Comparison of ENCODE assay signal across 22 mouse cellular contexts in the genomic region with DNA sequence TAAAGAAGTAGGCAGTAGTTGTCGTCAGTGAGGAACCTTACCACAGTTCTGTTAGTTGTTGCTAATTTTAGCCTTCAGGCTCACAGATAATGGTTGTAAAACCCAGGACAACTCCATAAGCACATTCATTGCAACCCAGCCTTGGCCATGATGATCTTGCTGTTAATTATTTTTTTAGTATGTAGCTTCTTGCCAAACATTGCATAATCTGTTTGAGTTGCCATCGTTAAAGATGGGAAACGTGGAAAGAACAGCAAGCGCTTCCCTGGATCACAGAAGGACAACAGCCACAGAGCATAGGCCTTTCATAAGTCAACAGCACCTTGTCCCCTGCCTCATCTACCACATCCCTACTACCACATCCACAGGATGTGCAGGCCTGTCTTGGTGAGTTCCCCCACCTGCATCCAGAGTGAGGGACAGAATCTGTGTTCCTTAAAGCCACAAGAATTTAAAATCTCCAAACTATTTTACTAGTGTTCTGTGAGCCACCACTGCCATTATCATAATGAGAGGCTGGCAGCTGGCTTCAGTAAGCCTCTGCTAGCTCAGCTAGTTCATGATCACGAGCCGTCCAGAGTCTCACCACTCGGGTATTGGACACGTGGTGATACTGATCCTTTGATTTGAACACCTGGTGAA.
DNase-seq lines count a peak whose midpoint lies in the region; ATAC-seq and TF ChIP-seq lines count a peak whose summit lies in the region.
"Had no signal": no experiment of that assay in that cellular context is flagged by ENCODE, and none has a peak within 500 bp of the region (broad histone marks: within the 10 kb centered on the region; RNA-seq: fewer than 3 reads in every experiment).

No protein-coding gene starts in this region.

- H3K4me1 ChIP-seq in liver, postnatal 0 days (ENCODE audit: insufficient read depth) = peaks cover 5% of the 10 kb centered on the region; the same call in 1 of the 2 replicates
- no peaks in the 10 kb centered on the region for H3K4me1 ChIP-seq in liver, embryonic 12.5 days
- H3K4me1 ChIP-seq: embryonic facial prominence, embryonic 12.5 days; heart, embryonic 15.5 days had no signal

- H3K27me3 ChIP-seq in liver, postnatal 0 days (ENCODE audit: insufficient read depth, low read length) = no peaks in the 10 kb centered on the region
- H3K27me3 ChIP-seq in liver, embryonic 12.5 days (replicated peaks) = no peaks in the 10 kb centered on the region
- H3K27me3 ChIP-seq: CH12.LX; embryonic facial prominence, embryonic 12.5 days; forebrain, embryonic 13.5 days; heart, embryonic 15.5 days; hindbrain, embryonic 15.5 days had no signal

- no peak for TF ChIP-seq POLR2A in brain, embryonic 14.5 days (IDR thresholded peaks at IDR 0.05; ENCODE audit: borderline replicate concordance, extremely low read depth, insufficient read depth, insufficient read length, poor library complexity, severe bottlenecking)

- H3K4me2 ChIP-seq in liver, postnatal 0 days (ENCODE audit: low read depth, low read length) = no peak overlapping the region
- no peak overlapping the region for H3K4me2 ChIP-seq in liver, embryonic 12.5 days
- H3K4me2 ChIP-seq: embryonic facial prominence, embryonic 12.5 days; forebrain, embryonic 13.5 days; heart, embryonic 11.5 days; heart, embryonic 15.5 days; hindbrain, embryonic 15.5 days had no signal

- no peak overlapping the region for H3K27ac ChIP-seq in liver, postnatal 0 days (ENCODE audit: low read depth)
- H3K27ac ChIP-seq in liver, embryonic 12.5 days = no peak overlapping the region
- H3K27ac ChIP-seq: embryonic facial prominence, embryonic 12.5 days; forebrain, embryonic 13.5 days; heart, embryonic 15.5 days; hindbrain, embryonic 10.5 days; hindbrain, embryonic 15.5 days had no signal

- TF ChIP-seq EP300 in liver, postnatal 0 days (IDR thresholded peaks at IDR 0.05; ENCODE audit: low read depth) = no peak

- H3K36me3 ChIP-seq in liver, postnatal 0 days (replicated peaks; ENCODE audit: insufficient read depth, low read length) = no peaks in the 10 kb centered on the region
- H3K36me3 ChIP-seq in liver, embryonic 12.5 days = no peaks in the 10 kb centered on the region
- H3K36me3 ChIP-seq: embryonic facial prominence, embryonic 12.5 days; heart, embryonic 15.5 days; hindbrain, embryonic 10.5 days; hindbrain, embryonic 15.5 days had no signal

- no peak overlapping the region for H3K4me3 ChIP-seq in liver, postnatal 0 days (ENCODE audit: low read depth, low read length)
- H3K4me3 ChIP-seq in liver, embryonic 12.5 days = no peak overlapping the region
- H3K4me3 ChIP-seq: embryonic facial prominence, embryonic 12.5 days; forebrain, embryonic 13.5 days; heart, embryonic 15.5 days; hindbrain, embryonic 10.5 days; hindbrain, embryonic 15.5 days had no signal

- peak; percentile 54; the same call in 1 of the 2 replicates for ATAC-seq in liver, postnatal 0 days
- no peak for ATAC-seq in liver, embryonic 12.5 days
- ATAC-seq: forebrain, embryonic 13.5 days had no signal

- WGBS in liver, postnatal 0 days (ENCODE audit: insufficient replicate concordance) = 77% methylated on average over 8 of the region's 8 CpGs
- WGBS in liver, embryonic 12.5 days (ENCODE audit: insufficient replicate concordance) = 70% methylated on average over 8 of the region's 8 CpGs

- peak; percentile 3 for DNase-seq in heart, postnatal 4 days
- no peak for DNase-seq in heart, adult 8-10 months (ENCODE audit: low spot score)
- DNase-seq in kidney, adult 9 months = peak; percentile 58
- no peak for DNase-seq in kidney, postnatal 4 days
- no peak for DNase-seq in liver, postnatal 0 days
- peak; percentile 18 for DNase-seq in brain, embryonic 14.5 days (ENCODE audit: low read depth)
- DNase-seq in thymus, postnatal 14 days = no peak
- DNase-seq: adrenal gland, postnatal 10 days; cerebellum, adult 11-12 months; cerebellum, adult 9-10 months; cerebellum, postnatal 25 days; gastrocnemius, postnatal 10 days; heart, adult 18-20 months; heart, postnatal 14 days had no signal

- no peaks in the 10 kb centered on the region for H3K9me3 ChIP-seq in liver, postnatal 0 days (ENCODE audit: low read length)
- H3K9me3 ChIP-seq in liver, embryonic 12.5 days (replicated peaks) = no peaks in the 10 kb centered on the region
- H3K9me3 ChIP-seq: embryonic facial prominence, embryonic 12.5 days; forebrain, embryonic 13.5 days; heart, embryonic 15.5 days; hindbrain, embryonic 10.5 days; hindbrain, embryonic 15.5 days had no signal

- H3K9ac ChIP-seq in liver, postnatal 0 days (replicated peaks) = no peak overlapping the region
- no peak overlapping the region for H3K9ac ChIP-seq in liver, embryonic 12.5 days
- H3K9ac ChIP-seq: embryonic facial prominence, embryonic 12.5 days; forebrain, embryonic 13.5 days; heart, embryonic 15.5 days; hindbrain, embryonic 15.5 days had no signal

- no peak for TF ChIP-seq CTCF in liver, postnatal 0 days (IDR thresholded peaks at IDR 0.05; ENCODE audit: low read depth)
- no peak for TF ChIP-seq CTCF in brain, embryonic 14.5 days (IDR thresholded peaks at IDR 0.05; ENCODE audit: borderline replicate concordance, extremely low read depth, insufficient read depth, insufficient read length)

Comparison
In these comparisons a context has a peak if more than half of its experiments do, and no peak if none do; other contexts are left out.
1. DNase-seq: peak in heart, postnatal 4 days (single experiment), kidney, adult 9 months (single experiment) and brain, embryonic 14.5 days (single experiment); none in heart, adult 8-10 months (single experiment), kidney, postnatal 4 days (0 of 2), liver, postnatal 0 days (single experiment) and thymus, postnatal 14 days (single experiment).